Mouse (Mus musculus): ENCODE data around the gene Ccdc183.
A peak's percentile ranks its signal among the peaks of the same experiment; 100 is the strongest.

The Ccdc183 gene

GRCm38 (mm10) chr2:25617578-25617977 lies at the start of gene Ccdc183:
TSS of gene Ccdc183 (minus strand) at chr2:25617678.
- no peak for DNase-seq (ENCODE audit: extremely low read depth, insufficient read length, low spot score)

GRCm38 (mm10) chr2:25666516-25666915 lies 49.0 kb upstream of the Ccdc183 start:
- DNase-seq (ENCODE audit: extremely low read depth, insufficient read length, low spot score) = no peak

GRCm38 (mm10) chr2:25664125-25664524 lies 46.6 kb upstream of the Ccdc183 start:
- DNase-seq (ENCODE audit: extremely low read depth, insufficient read length, low spot score) = no peak

DNA sequence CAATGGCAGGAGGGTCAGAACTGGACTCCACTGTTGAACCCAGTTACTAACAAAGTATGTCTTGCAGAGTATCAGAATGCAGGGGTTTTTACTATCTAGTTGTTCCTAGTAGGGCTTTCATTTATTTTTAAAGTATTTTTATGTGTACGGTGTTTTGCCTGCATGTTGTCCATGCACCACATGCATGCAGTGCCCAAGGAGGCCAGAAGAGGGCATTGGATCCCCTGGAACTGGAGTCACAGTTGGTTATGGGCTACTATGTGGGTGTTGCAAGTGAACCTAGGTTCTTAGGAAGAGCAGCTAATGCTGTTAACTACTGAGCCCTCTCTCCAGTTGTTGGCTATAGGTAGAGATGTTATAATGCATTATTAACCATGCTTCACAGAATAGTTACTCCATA lies 46.0 kb upstream of the Ccdc183 start:
- DNase-seq (ENCODE audit: extremely low read depth, insufficient read length, low spot score) = no peak

- DNase-seq (ENCODE audit: extremely low read depth, insufficient read length, low spot score) = peak; percentile 25
Measured at GRCm38 (mm10) chr2:25661245-25661970, 43.9 kb upstream of the Ccdc183 start.

DNA sequence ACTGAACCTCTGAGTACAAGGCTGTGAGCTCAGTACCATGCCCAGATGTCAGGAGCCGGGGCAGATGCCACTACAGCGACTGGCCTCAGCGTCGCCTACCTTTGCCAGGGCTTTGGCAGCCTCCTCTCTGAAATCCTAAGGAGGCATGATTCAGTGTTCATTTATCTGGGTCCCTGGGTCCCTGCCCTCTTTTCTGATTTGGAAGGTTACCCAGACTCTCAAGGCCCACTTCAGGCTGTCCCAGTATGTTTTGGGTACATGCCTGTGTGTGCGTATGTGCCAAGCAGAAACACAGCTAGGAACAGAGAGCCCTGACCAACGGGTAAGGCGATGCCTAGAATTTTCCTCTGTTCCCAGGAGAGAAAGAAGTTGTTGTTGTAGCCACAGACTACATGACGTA lies 42.8 kb upstream of the Ccdc183 start:
- peak; percentile 44 for DNase-seq (ENCODE audit: extremely low read depth, insufficient read length, low spot score)

- DNase-seq (ENCODE audit: extremely low read depth, insufficient read length, low spot score) = no peak
Measured at GRCm38 (mm10) chr2:25657652-25658051, 40.2 kb upstream of the Ccdc183 start, which contains the start of gene Lcn5. TSS of gene Lcn5 (plus strand) at chr2:25657952.

GRCm38 (mm10) chr2:25657246-25657645 lies 39.8 kb upstream of the Ccdc183 start:
- peak; percentile 18 for DNase-seq (ENCODE audit: extremely low read depth, insufficient read length, low spot score)

GRCm38 (mm10) chr2:25656691-25657090 lies 39.2 kb upstream of the Ccdc183 start:
- DNase-seq (ENCODE audit: extremely low read depth, insufficient read length, low spot score) = peak; percentile 48

GRCm38 (mm10) chr2:25654502-25654901 lies 37.0 kb upstream of the Ccdc183 start:
- no peak for DNase-seq (ENCODE audit: extremely low read depth, insufficient read length, low spot score)

- DNase-seq (ENCODE audit: extremely low read depth, insufficient read length, low spot score) = no peak
Measured at GRCm38 (mm10) chr2:25652902-25653301, 35.4 kb upstream of the Ccdc183 start, which contains the start of gene Lcn8. TSS of gene Lcn8 (plus strand) at chr2:25653120.

- DNase-seq (ENCODE audit: extremely low read depth, insufficient read length, low spot score) = no peak
Measured at GRCm38 (mm10) chr2:25639890-25640289, 22.4 kb upstream of the Ccdc183 start.

- DNase-seq (ENCODE audit: extremely low read depth, insufficient read length, low spot score) = no peak
Measured at GRCm38 (mm10) chr2:25634046-25634445, 16.6 kb upstream of the Ccdc183 start.

GRCm38 (mm10) chr2:25633616-25634015 lies 16.1 kb upstream of the Ccdc183 start:
- no peak for DNase-seq (ENCODE audit: extremely low read depth, insufficient read length, low spot score)

- DNase-seq (ENCODE audit: extremely low read depth, insufficient read length, low spot score) = no peak
Measured at GRCm38 (mm10) chr2:25628738-25629137, 11.3 kb upstream of the Ccdc183 start.

- DNase-seq (ENCODE audit: extremely low read depth, insufficient read length, low spot score) = no peak
Measured at GRCm38 (mm10) chr2:25627811-25628210, 10.3 kb upstream of the Ccdc183 start, which contains the start of gene Fcna. TSS of gene Fcna (minus strand) at chr2:25628030.

GRCm38 (mm10) chr2:25625986-25626385 lies 8.5 kb upstream of the Ccdc183 start:
- no peak for DNase-seq (ENCODE audit: extremely low read depth, insufficient read length, low spot score)

- DNase-seq (ENCODE audit: extremely low read depth, insufficient read length, low spot score) = peak; percentile 92
Measured at GRCm38 (mm10) chr2:25621229-25622200, 4.0 kb upstream of the Ccdc183 start, which contains the start of gene Tmem141. TSS of gene Tmem141 (minus strand) at chr2:25622005.

GRCm38 (mm10) chr2:25620852-25621228 lies 3.4 kb upstream of the Ccdc183 start:
- no peak for DNase-seq (ENCODE audit: extremely low read depth, insufficient read length, low spot score)

GRCm38 (mm10) chr2:25620386-25620785 lies 2.9 kb upstream of the Ccdc183 start:
- no peak for DNase-seq (ENCODE audit: extremely low read depth, insufficient read length, low spot score)

GRCm38 (mm10) chr2:25616398-25616797 lies 1.1 kb downstream of the Ccdc183 start:
- no peak for DNase-seq (ENCODE audit: extremely low read depth, insufficient read length, low spot score)
